In the genomic region with DNA sequence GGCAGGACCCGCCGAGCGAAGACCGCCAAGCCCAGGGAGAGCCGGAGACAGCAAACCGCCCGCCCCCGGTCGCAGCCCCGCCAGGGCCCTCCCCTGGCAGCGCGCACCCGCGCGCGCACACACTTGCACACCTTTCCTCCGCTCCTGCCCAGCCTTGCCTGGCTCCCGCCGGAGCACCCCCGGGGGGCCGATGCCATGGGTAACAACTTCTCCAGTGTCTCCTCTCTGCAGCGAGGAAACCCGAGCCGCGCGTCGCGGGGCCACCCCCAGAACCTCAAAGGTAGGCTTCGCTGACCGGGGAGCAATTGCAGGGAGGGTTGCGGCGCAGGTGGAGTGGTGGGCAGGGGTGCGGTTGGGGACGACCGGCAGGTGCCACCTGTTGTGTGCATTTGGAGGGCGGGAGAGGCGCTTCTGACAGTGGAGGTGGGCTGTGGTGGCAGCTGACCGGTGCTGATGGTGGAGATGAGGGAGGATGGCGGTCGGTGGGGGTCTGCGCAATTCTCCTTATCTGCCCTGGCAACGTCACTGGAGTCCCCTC, we compare ENCODE assay signal across 8 mouse cellular contexts. TPM values are rescaled to one million over a fixed set of nuclear protein-coding genes. Genes with fewer than 3 reads are reported as not detected.
DNase-seq lines count a peak whose midpoint lies in the region; ATAC-seq and TF ChIP-seq lines count a peak whose summit lies in the region.

No protein-coding gene starts in this region.

- no peaks in the 10 kb centered on the region for H3K36me3 ChIP-seq in C2C12 (ENCODE audit: control insufficient read depth, insufficient read depth)
- H3K36me3 ChIP-seq in heart, postnatal 0 days (replicated peaks; ENCODE audit: control insufficient read depth, insufficient read depth, low read length) = no peaks in the 10 kb centered on the region

- H3K4me3 ChIP-seq in C2C12 (ENCODE audit: insufficient read depth, poor library complexity, severe bottlenecking) = peak overlapping the region; percentile 32
- peak overlapping the region; percentile 63 for H3K4me3 ChIP-seq in heart, postnatal 0 days (ENCODE audit: low read depth, low read length)

- no peaks in the 10 kb centered on the region for H3K4me1 ChIP-seq in heart, postnatal 0 days (ENCODE audit: control insufficient read depth, insufficient read depth)

- H3K9me3 ChIP-seq in heart, postnatal 0 days (replicated peaks; ENCODE audit: control insufficient read depth, low read length) = 0 out of 2 replicates have a peak, but pooled peaks cover 4% of the 10 kb centered on the region

- ATAC-seq in heart, postnatal 0 days (ENCODE audit: insufficient read depth, low read depth) = no peak

- intact Hi-C loops in left cerebral cortex, postnatal 36 days (cut with DNase I) = loop anchor here (2.0 to 5.0 kb wide), 2 partner anchors 43 to 79 kb away; no protein-coding TSS in a partner anchor

- DNase-seq in embryo, embryonic 10.5 days (ENCODE audit: low spot score) = peak; percentile 10
- DNase-seq in embryo, embryonic 10 days (ENCODE audit: low spot score) = no peak
- DNase-seq in cerebellum, adult 9-11 months = peak; percentile 82
- no peak for DNase-seq in heart, postnatal 0 days (ENCODE audit: low spot score)
- peak; percentile 47 to 71 for DNase-seq in left cerebral cortex, postnatal 36 days (ENCODE audit: low spot score in 2 of 2)
- peak; percentile 54 for DNase-seq in neural tube, embryonic 10.5 days (ENCODE audit: extremely low spot score, low spot score)
- DNase-seq in spleen, postnatal 10 days (ENCODE audit: low spot score in 2 of 2) = no peak

- H3K79me3 ChIP-seq in C2C12 (ENCODE audit: low read depth) = no peaks in the 10 kb centered on the region

- TF ChIP-seq CTCF in C2C12 (IDR thresholded peaks at IDR 0.05; ENCODE audit: control insufficient read depth, insufficient read depth, insufficient read length) = no peak
- no peak for TF ChIP-seq CTCF in heart, postnatal 0 days (IDR thresholded peaks at IDR 0.05; ENCODE audit: low read depth)

- H3K27ac ChIP-seq in heart, postnatal 0 days (ENCODE audit: low read depth) = no peak overlapping the region

- H3ac ChIP-seq in C2C12 (ENCODE audit: control insufficient read depth, insufficient read length, low read depth) = peak overlapping the region; percentile 63

- H3K79me2 ChIP-seq in C2C12 (ENCODE audit: control insufficient read depth, insufficient read depth) = no peaks in the 10 kb centered on the region

- TF ChIP-seq EP300 in heart, postnatal 0 days (IDR thresholded peaks at IDR 0.05; ENCODE audit: low read depth) = no peak

- H3K9ac ChIP-seq in heart, postnatal 0 days (replicated peaks; ENCODE audit: low read depth, low read length) = peak overlapping the region; percentile 41

- H3K27me3 ChIP-seq in C2C12 (ENCODE audit: control insufficient read depth, insufficient read depth, insufficient read length) = peaks cover 4% of the 10 kb centered on the region
- H3K27me3 ChIP-seq in heart, postnatal 0 days (ENCODE audit: control insufficient read depth, insufficient read depth, low read length) = peaks cover 40% of the 10 kb centered on the region

- WGBS in heart, postnatal 0 days = 2% methylated on average over 35 of the region's 42 CpGs

- peak overlapping the region; percentile 95 for H3K4me2 ChIP-seq in heart, postnatal 0 days (ENCODE audit: low read depth, low read length)

TF ChIP-seq in C2C12, 6 proteins besides CTCF, POLR2A, EP300 and RAD21:
- no peak for TF ChIP-seq CEBPB (IDR thresholded peaks at IDR 0.05; ENCODE audit: low read depth)
- no peak for TF ChIP-seq FOSL1 (IDR thresholded peaks at IDR 0.05; ENCODE audit: insufficient read depth, low read length, poor library complexity, severe bottlenecking)
- no peak for TF ChIP-seq MAX (IDR thresholded peaks at IDR 0.05)
- no peak for TF ChIP-seq MYOD1 (IDR thresholded peaks at IDR 0.05; ENCODE audit: control insufficient read depth, insufficient read length, low read depth)
- no peak for TF ChIP-seq USF1 (IDR thresholded peaks at IDR 0.05; ENCODE audit: low read depth)
- no peak for TF ChIP-seq MYOG (IDR thresholded peaks at IDR 0.05; ENCODE audit: control insufficient read depth, extremely low read depth, insufficient read length)

RNA-seq across cellular contexts. Expression of a gene that starts 0.7 kb away (rescaled TPM):
- 3.7 TPM for polyA plus RNA-seq in C2C12 (2012; fragmentation: generic; extraction: Trizol)
- total RNA-seq in heart, postnatal 0 days (2014; rRNA removed; ENCODE audit: low replicate concordance) = 0.77 and 1.8 TPM in 2 replicates
- 0.27 and 0.54 TPM in 2 replicates for polyA plus RNA-seq in heart, postnatal 0 days (2015; fragmentation: Nextera tagmentation; extraction: Ambion mirVana)
- 100 to 1,000 TPM; 201 to 207 TPM for total RNA-seq in left cerebral cortex, postnatal 36 days (2021)

RNA-seq across cellular contexts. Expression of a gene that starts 21.8 kb away (rescaled TPM):
- polyA plus RNA-seq in C2C12 (2012; fragmentation: generic; extraction: Trizol) = not detected
- not detected in 2 replicates for total RNA-seq in heart, postnatal 0 days (2014; rRNA removed; ENCODE audit: low replicate concordance)
- not detected in 2 replicates for polyA plus RNA-seq in heart, postnatal 0 days (2015; fragmentation: Nextera tagmentation; extraction: Ambion mirVana)
- not detected for total RNA-seq in left cerebral cortex, postnatal 36 days (2021)

RNA-seq across cellular contexts. Expression of a gene that starts 35.3 kb away (rescaled TPM):
- not detected for polyA plus RNA-seq in C2C12 (2012; fragmentation: generic; extraction: Trizol)
- not detected in 2 replicates for total RNA-seq in heart, postnatal 0 days (2014; rRNA removed; ENCODE audit: low replicate concordance)
- not detected in 2 replicates for polyA plus RNA-seq in heart, postnatal 0 days (2015; fragmentation: Nextera tagmentation; extraction: Ambion mirVana)
- not detected for total RNA-seq in left cerebral cortex, postnatal 36 days (2021)

RNA-seq across cellular contexts. Expression of a gene that starts 41.2 kb away (rescaled TPM):
- polyA plus RNA-seq in C2C12 (2012; fragmentation: generic; extraction: Trizol) = 1.5 TPM
- 2.4 and 6.8 TPM in 2 replicates for total RNA-seq in heart, postnatal 0 days (2014; rRNA removed; ENCODE audit: low replicate concordance)
- polyA plus RNA-seq in heart, postnatal 0 days (2015; fragmentation: Nextera tagmentation; extraction: Ambion mirVana) = 3.1 and 3.5 TPM in 2 replicates
- 1 to 10 TPM; 6.1 to 6.7 TPM for total RNA-seq in left cerebral cortex, postnatal 36 days (2021)

Comparison
In these comparisons a context has a peak if more than half of its experiments do, and no peak if none do; other contexts are left out.
1. DNase-seq: peak in embryo, embryonic 10.5 days (single experiment), cerebellum, adult 9-11 months (single experiment), left cerebral cortex, postnatal 36 days (2 of 2) and neural tube, embryonic 10.5 days (single experiment); none in embryo, embryonic 10 days (single experiment), heart, postnatal 0 days (single experiment) and spleen, postnatal 10 days (0 of 2).
2. RNA of a gene that starts 0.7 kb away (total RNA-seq): 201 to 207 TPM in left cerebral cortex, postnatal 36 days; 0.77 to 1.8 TPM in heart, postnatal 0 days; every median in the first group is over 10 times any median in the second.